Mouse (Mus musculus) neural tube, embryonic 13.5 days (tissue): ENCODE data around the gene Hist2h4. TPM values are rescaled to one million over a fixed set of nuclear protein-coding genes. Genes with fewer than 3 reads are reported as not detected.
"Not testable (repeated sequence)": the region's sequence is repeated elsewhere in the genome, so short reads cannot be mapped to it uniquely, and the experiment has no call there.

Experiments
- ATAC-seq: fragments of 200-750 bp; cut with Nextera tagmentation; 2 replicates; pipeline ENCODE4 v1.8.0; 2017; ENCODE audit warnings: low read depth, mild to moderate bottlenecking, moderate TSS enrichment, moderate library complexity
- H3K27ac ChIP-seq: fragments of 300-500 bp; sonication (generic); replicated peaks from 2 replicates; pipeline ENCODE4 v1.5.1; 2015; ENCODE audit warnings: moderate library complexity, mild to moderate bottlenecking, inconsistent platforms
- H3K27me3 ChIP-seq: fragments of 300-500 bp; sonication (generic); 2 replicates; pipeline ENCODE4 v1.6.1; 2015; ENCODE audit warnings: mild to moderate bottlenecking, inconsistent platforms
- H3K36me3 ChIP-seq: fragments of 300-500 bp; sonication (generic); 2 replicates; pipeline ENCODE4 v1.6.1; 2015; ENCODE audit warnings: mild to moderate bottlenecking, inconsistent platforms
- H3K4me1 ChIP-seq: fragments of 300-500 bp; sonication (generic); replicated peaks from 2 replicates; pipeline ENCODE4 v1.6.1; 2015; ENCODE audit warnings: inconsistent platforms
- H3K4me2 ChIP-seq: fragments of 300-500 bp; sonication (generic); 2 replicates; pipeline ENCODE4 v1.6.1; 2015; ENCODE audit warnings: inconsistent platforms, mild to moderate bottlenecking, moderate library complexity
- H3K4me3 ChIP-seq: fragments of 300-500 bp; sonication (generic); 2 replicates; pipeline ENCODE4 v1.5.1; 2015; ENCODE audit warnings: mild to moderate bottlenecking, inconsistent platforms
- H3K9ac ChIP-seq: fragments of 300-500 bp; sonication (generic); 2 replicates; pipeline ENCODE4 v1.6.1; 2015; ENCODE audit warnings: moderate library complexity, mild to moderate bottlenecking, inconsistent platforms
- H3K9me3 ChIP-seq: fragments of 300-500 bp; sonication (generic); 2 replicates; pipeline ENCODE4 v1.6.1; 2016; ENCODE audit warnings: inconsistent platforms
- WGBS: fragments of 180-500 bp; shearing (Covaris S2); methylation state at CpG from one replicate; pipeline ENCODE4 v1.1.7; 2015; 5-methylcytosine and 5-hydroxymethylcytosine counted together
- polyA plus RNA-seq: library from polyadenylated mRNA; unstranded; fragments of >200 nt; fragmentation: Nextera tagmentation; extraction: Ambion mirVana; gene quantifications from 2 replicates; pipeline ENCODE4 v1.2.1, GENCODE M21; 2015

Hist2h4 gene
- 3.3 and 3.5 TPM in 2 replicates for polyA plus RNA-seq

DNA sequence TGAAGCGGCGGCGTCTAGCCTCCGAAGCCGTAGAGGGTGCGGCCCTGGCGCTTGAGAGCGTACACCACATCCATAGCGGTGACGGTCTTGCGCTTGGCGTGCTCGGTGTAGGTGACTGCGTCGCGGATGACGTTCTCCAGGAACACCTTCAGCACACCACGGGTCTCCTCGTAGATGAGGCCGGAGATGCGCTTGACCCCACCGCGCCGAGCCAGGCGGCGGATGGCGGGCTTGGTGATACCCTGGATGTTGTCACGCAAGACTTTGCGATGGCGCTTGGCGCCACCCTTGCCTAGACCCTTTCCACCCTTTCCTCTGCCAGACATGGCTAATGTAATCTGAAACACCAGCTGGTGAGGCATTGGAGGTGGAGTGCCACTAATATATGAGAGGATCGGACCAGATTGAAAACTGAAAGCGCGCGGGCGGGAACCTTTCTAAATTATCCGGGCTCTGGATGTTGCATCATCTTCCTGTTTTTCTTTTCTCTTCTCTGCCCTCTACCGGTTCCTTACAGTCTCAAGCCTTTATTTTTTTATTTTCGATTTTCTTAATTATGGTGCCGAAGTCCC is at the start of gene Hist2h4:
TSS of gene Hist2h4 (minus strand) at position 333 of the 572 bp plus-strand sequence.
- H3K27me3 ChIP-seq = no peaks in the 10 kb centered on the region
- H3K4me2 ChIP-seq = peak within 1 kb of the TSS; percentile 83
- WGBS = under 1% methylated on average over 40 of the region's 40 CpGs
- H3K4me3 ChIP-seq = peak within 1 kb of the TSS; percentile 61
- H3K9ac ChIP-seq = peak within 1 kb of the TSS; percentile 90
- H3K27ac ChIP-seq = peak within 1 kb of the TSS; percentile 98
- no peaks in the 10 kb centered on the region for H3K9me3 ChIP-seq
- ATAC-seq = peak; percentile 88
- H3K36me3 ChIP-seq = no peaks in the 10 kb centered on the region
- H3K4me1 ChIP-seq = peaks cover 36% of the 10 kb centered on the region

DNA sequence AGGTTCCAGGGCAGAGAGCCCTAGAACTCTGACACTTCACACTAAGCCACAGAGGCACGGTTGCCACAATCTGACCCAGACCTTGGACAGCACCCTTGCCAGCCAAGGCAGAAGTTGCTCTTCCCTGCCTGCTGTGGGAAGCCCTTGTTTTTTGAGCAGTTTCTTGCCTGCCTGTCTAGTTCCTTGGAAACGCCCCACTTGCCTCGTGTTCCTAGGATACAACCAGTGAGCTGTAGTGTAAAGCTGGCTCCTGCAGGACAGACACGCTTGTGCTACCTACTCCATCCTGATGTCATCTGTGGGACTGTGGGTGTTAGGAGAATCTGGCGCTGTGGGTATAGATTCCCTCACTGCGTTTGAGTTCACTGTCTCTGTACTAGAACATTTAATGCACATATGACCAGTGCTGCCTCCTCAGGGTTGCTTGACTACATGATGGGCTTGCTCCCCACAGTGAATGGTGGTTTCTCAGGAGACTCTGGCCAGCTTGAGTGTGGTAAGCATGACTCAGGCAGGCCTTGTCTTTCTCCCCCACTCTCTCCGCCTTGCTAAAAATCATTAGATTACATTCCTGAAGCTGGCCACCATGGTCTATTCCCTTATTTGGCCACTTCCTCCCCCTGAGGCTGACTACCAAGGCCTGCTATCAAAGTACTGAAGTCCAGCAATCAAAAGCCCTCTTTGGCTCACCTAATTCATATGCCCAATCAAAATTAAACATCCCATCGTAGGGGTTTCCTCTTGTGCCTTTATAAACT is 49.4 kb upstream of the Hist2h4 start:
- H3K4me1 ChIP-seq = no peaks in the 10 kb centered on the region
- H3K4me2 ChIP-seq = no peak overlapping the region
- no peak overlapping the region for H3K9ac ChIP-seq
- no peaks in the 10 kb centered on the region for H3K27me3 ChIP-seq
- no peaks in the 10 kb centered on the region for H3K9me3 ChIP-seq
- no peak for ATAC-seq
- no peak overlapping the region for H3K4me3 ChIP-seq
- H3K36me3 ChIP-seq = no peaks in the 10 kb centered on the region
- H3K27ac ChIP-seq = no peak overlapping the region
- 62% methylated on average over 8 of the region's 8 CpGs for WGBS

GRCm38 (mm10) chr3:96309441-96309840 is 46.3 kb upstream of the Hist2h4 start:
- H3K9me3 ChIP-seq = no peaks in the 10 kb centered on the region
- H3K27ac ChIP-seq = no peak overlapping the region
- no peaks in the 10 kb centered on the region for H3K36me3 ChIP-seq
- no peak overlapping the region for H3K9ac ChIP-seq
- H3K4me1 ChIP-seq = no peaks in the 10 kb centered on the region
- no peak overlapping the region for H3K4me2 ChIP-seq
- H3K27me3 ChIP-seq = no peaks in the 10 kb centered on the region; the same call in 1 of the 2 replicates
- ATAC-seq = no peak
- WGBS = 70% methylated on average over 3 of the region's 3 CpGs
- H3K4me3 ChIP-seq = no peak overlapping the region

- no peaks in the 10 kb centered on the region for H3K4me1 ChIP-seq
- no peaks in the 10 kb centered on the region for H3K9me3 ChIP-seq
- 83% methylated on average over 9 of the region's 9 CpGs for WGBS
- no peak overlapping the region for H3K4me2 ChIP-seq
- H3K27ac ChIP-seq = no peak overlapping the region
- H3K4me3 ChIP-seq = no peak overlapping the region
- H3K36me3 ChIP-seq = no peaks in the 10 kb centered on the region
- no peak for ATAC-seq
- no peak overlapping the region for H3K9ac ChIP-seq
- H3K27me3 ChIP-seq = peaks cover 6% of the 10 kb centered on the region; the same call in 1 of the 2 replicates
Measured at GRCm38 (mm10) chr3:96306506-96306905, 43.4 kb upstream of the Hist2h4 start.

DNA sequence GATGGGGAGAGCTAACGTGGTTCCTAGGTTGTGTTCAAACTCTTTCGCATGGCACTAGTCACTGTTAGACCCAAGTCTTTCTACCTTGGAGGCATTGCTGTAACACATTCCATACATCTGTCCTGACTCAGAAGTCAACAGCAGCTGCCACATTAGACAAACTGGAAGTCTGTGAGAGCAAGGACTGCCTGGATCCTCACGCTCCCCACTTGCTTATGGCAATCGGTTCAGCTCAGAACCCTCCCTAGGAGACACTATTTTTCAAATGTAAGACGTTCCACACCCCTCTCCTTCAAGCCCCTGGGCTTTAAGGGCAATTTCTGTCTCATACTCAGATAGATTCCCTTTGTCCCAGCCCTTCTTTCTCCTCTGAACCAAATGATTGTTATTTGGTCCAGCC is 39.0 kb upstream of the Hist2h4 start:
- WGBS = 80% methylated on average over 5 of the region's 5 CpGs
- Histone ChIP-seq H3K27ac (no peak overlapping the region), H3K4me3 (no peak overlapping the region), H3K4me1 (no peaks in the 10 kb centered on the region), H3K4me2 (no peak overlapping the region), H3K27me3 (peaks cover 13% of the 10 kb centered on the region), H3K9ac (no peak overlapping the region), H3K9me3 (no peaks in the 10 kb centered on the region), H3K36me3 (no peaks in the 10 kb centered on the region)
- ATAC-seq = no peak

GRCm38 (mm10) chr3:96300706-96301529 is 37.8 kb upstream of the Hist2h4 start:
- H3K4me1 ChIP-seq = no peaks in the 10 kb centered on the region
- peak overlapping the region; percentile 18; the same call in 1 of the 2 replicates for H3K4me2 ChIP-seq
- peaks cover 13% of the 10 kb centered on the region for H3K27me3 ChIP-seq
- H3K27ac ChIP-seq = no peak overlapping the region
- H3K9me3 ChIP-seq = no peaks in the 10 kb centered on the region
- H3K9ac ChIP-seq = no peak overlapping the region
- 80% methylated on average over 26 of the region's 26 CpGs for WGBS
- no peak overlapping the region for H3K4me3 ChIP-seq
- ATAC-seq = no peak
- H3K36me3 ChIP-seq = no peaks in the 10 kb centered on the region

DNA sequence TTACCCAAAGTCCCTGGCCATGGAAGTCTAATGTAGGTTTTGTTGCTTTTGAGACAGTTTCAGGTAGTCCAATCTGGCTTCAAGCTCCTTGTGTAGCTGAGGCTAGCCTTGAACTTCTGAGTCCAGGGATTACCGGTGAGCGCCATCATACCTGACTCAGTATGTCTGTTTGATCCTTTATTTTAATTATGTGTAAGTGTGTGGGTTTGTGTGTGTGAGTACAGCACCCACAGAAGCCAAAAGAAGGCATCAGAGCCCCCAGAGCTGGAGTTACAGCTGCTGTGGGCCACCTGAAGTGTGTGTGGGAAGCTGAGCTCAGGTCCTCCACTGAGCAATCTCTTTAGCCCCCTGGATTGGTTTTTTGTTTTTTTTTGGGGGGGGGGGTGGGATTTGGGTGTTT is 36.5 kb upstream of the Hist2h4 start:
- Histone ChIP-seq H3K27ac (no peak overlapping the region), H3K9ac (no peak overlapping the region), H3K36me3 (no peaks in the 10 kb centered on the region), H3K4me2 (no peak overlapping the region), H3K4me3 (no peak overlapping the region), H3K27me3 (peaks cover 13% of the 10 kb centered on the region; the same call in 1 of the 2 replicates), H3K4me1 (no peaks in the 10 kb centered on the region), H3K9me3 (no peaks in the 10 kb centered on the region; the same call in 1 of the 2 replicates)
- 97% methylated on average over 2 of the region's 2 CpGs for WGBS
- ATAC-seq = no peak

- ATAC-seq = no peak
- peaks cover 17% of the 10 kb centered on the region; the same call in 1 of the 2 replicates for H3K27me3 ChIP-seq
- WGBS = 95% methylated on average over 4 of the region's 4 CpGs
- no peaks in the 10 kb centered on the region for H3K4me1 ChIP-seq
- H3K9me3 ChIP-seq = no peaks in the 10 kb centered on the region; the same call in 1 of the 2 replicates
- no peak overlapping the region for H3K9ac ChIP-seq
- H3K4me2 ChIP-seq = no peak overlapping the region
- H3K4me3 ChIP-seq = no peak overlapping the region
- no peaks in the 10 kb centered on the region for H3K36me3 ChIP-seq
- H3K27ac ChIP-seq = no peak overlapping the region
Measured at GRCm38 (mm10) chr3:96298360-96298759, 35.2 kb upstream of the Hist2h4 start.

- no peak within 1 kb of the TSS for H3K9ac ChIP-seq
- no peaks in the 10 kb centered on the region for H3K36me3 ChIP-seq
- no peak for ATAC-seq
- WGBS = 85% methylated on average over 4 of the region's 4 CpGs
- no peaks in the 10 kb centered on the region for H3K4me1 ChIP-seq
- no peak within 1 kb of the TSS for H3K27ac ChIP-seq
- peaks cover 6% of the 10 kb centered on the region; the same call in 1 of the 2 replicates for H3K27me3 ChIP-seq
- H3K4me2 ChIP-seq = no peak within 1 kb of the TSS
- no peaks in the 10 kb centered on the region; the same call in 1 of the 2 replicates for H3K9me3 ChIP-seq
- no peak within 1 kb of the TSS for H3K4me3 ChIP-seq
Measured at GRCm38 (mm10) chr3:96293787-96294186, 30.7 kb upstream of the Hist2h4 start, which contains the start of gene Fcgr1. Gene Fcgr1, minus strand, starts transcription at chr3:96293969.

- Histone ChIP-seq H3K9ac (no peak overlapping the region), H3K4me3 (no peak overlapping the region), H3K36me3 (no peaks in the 10 kb centered on the region), H3K4me2 (no peak overlapping the region), H3K27ac (no peak overlapping the region), H3K27me3 (peaks cover 6% of the 10 kb centered on the region; the same call in 1 of the 2 replicates), H3K9me3 (no peaks in the 10 kb centered on the region; the same call in 1 of the 2 replicates), H3K4me1 (no peaks in the 10 kb centered on the region)
- ATAC-seq = no peak
- 60% methylated on average over 5 of the region's 5 CpGs for WGBS
Measured at GRCm38 (mm10) chr3:96293368-96293767, 30.3 kb upstream of the Hist2h4 start.

DNA sequence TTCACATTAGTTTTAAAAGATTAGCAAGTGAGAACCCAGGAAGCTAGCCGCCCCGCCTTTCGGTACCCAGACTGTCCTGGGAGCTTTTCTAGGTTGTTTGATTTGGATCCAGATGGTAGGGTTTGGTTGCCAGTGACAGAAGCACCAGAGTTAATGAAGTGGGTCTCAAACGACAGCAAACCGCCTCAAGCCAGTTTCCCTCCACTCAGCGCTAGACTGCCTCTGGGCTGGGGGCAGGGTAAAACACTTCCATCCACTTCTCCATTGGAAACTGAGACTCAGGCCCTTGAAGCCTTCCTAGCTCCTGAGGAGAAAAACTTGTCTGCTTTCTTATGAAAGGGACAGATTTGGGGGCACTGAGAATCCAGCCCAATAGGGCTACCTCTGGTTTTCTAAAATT is 29.5 kb upstream of the Hist2h4 start:
- no peak for ATAC-seq
- no peaks in the 10 kb centered on the region for H3K36me3 ChIP-seq
- 62% methylated on average over 6 of the region's 6 CpGs for WGBS
- peaks cover 6% of the 10 kb centered on the region; the same call in 1 of the 2 replicates for H3K27me3 ChIP-seq
- no peak overlapping the region for H3K4me2 ChIP-seq
- no peak overlapping the region for H3K4me3 ChIP-seq
- H3K4me1 ChIP-seq = no peaks in the 10 kb centered on the region
- no peaks in the 10 kb centered on the region; the same call in 1 of the 2 replicates for H3K9me3 ChIP-seq
- H3K27ac ChIP-seq = no peak overlapping the region
- H3K9ac ChIP-seq = no peak overlapping the region

- H3K9ac ChIP-seq, H3K36me3 ChIP-seq, H3K27me3 ChIP-seq, H3K4me2 ChIP-seq, H3K4me1 ChIP-seq, ATAC-seq, H3K27ac ChIP-seq, H3K4me3 ChIP-seq, H3K9me3 ChIP-seq: not testable (repeated sequence)
- 89% methylated on average over 3 of the region's 3 CpGs for WGBS
Measured at GRCm38 (mm10) chr3:96290727-96291126, 27.6 kb upstream of the Hist2h4 start.
